In genomic region chr3:73389722-73390651, GRCm38 (mm10) we compare ENCODE assay signal across 24 mouse cellular contexts.
"Had no signal": no experiment of that assay in that cellular context is flagged by ENCODE, and none has a peak within 500 bp of the region (broad histone marks: within the 10 kb centered on the region; RNA-seq: fewer than 3 reads in every experiment).

No protein-coding gene starts in this region.

- H3K9me3 ChIP-seq: limb, embryonic 10.5 days; limb, embryonic 13.5 days; liver, embryonic 15.5 days; lung, embryonic 15.5 days; midbrain, embryonic 10.5 days; neural tube, embryonic 13.5 days had no signal

- H3K9ac ChIP-seq: limb, embryonic 13.5 days; liver, embryonic 12.5 days; liver, embryonic 15.5 days; lung, embryonic 15.5 days; neural tube, embryonic 13.5 days had no signal

- H3K36me3 ChIP-seq: limb, embryonic 10.5 days; limb, embryonic 13.5 days; liver, embryonic 12.5 days; liver, embryonic 15.5 days; lung, embryonic 15.5 days; midbrain, embryonic 10.5 days; neural tube, embryonic 13.5 days had no signal

- H3K27ac ChIP-seq: kidney, postnatal 0 days; layer of hippocampus, adult 2 months; limb, embryonic 10.5 days; limb, embryonic 13.5 days; liver, embryonic 12.5 days; liver, embryonic 15.5 days; lung, embryonic 15.5 days; midbrain, embryonic 10.5 days; neural tube, embryonic 13.5 days; stomach, postnatal 0 days had no signal

- DNase-seq: kidney, postnatal 25 days; layer of hippocampus, adult 9-11 months; liver; lung, adult 18-20 months; lung, postnatal 10 days; lung, postnatal 36 days; right cerebral cortex, adult 18-20 months; right cerebral cortex, postnatal 14 days; right cerebral cortex, postnatal 4 days; thymus, adult 2 months; thymus, postnatal 14 days; thymus, postnatal 4 days had no signal

- H3K4me2 ChIP-seq: limb, embryonic 13.5 days; liver, embryonic 12.5 days; liver, embryonic 15.5 days; lung, embryonic 15.5 days; neural tube, embryonic 13.5 days had no signal

- H3K4me1 ChIP-seq: limb, embryonic 10.5 days; limb, embryonic 13.5 days; liver, embryonic 12.5 days; liver, embryonic 15.5 days; lung, embryonic 15.5 days; megakaryocyte, embryonic 14.5 days; midbrain, embryonic 10.5 days; neural tube, embryonic 13.5 days had no signal

- ATAC-seq: liver, embryonic 12.5 days had no signal

- H3K4me3 ChIP-seq: layer of hippocampus, adult 2 months; limb, embryonic 10.5 days; limb, embryonic 13.5 days; liver, embryonic 12.5 days; liver, embryonic 15.5 days; lung, embryonic 15.5 days; megakaryocyte, embryonic 14.5 days; midbrain, embryonic 10.5 days; myocyte; neural tube, embryonic 13.5 days had no signal

- H3K27me3 ChIP-seq: limb, embryonic 13.5 days; liver, embryonic 12.5 days; liver, embryonic 15.5 days; lung, embryonic 15.5 days; megakaryocyte, embryonic 14.5 days; neural tube, embryonic 13.5 days had no signal
